Comparison of ENCODE assay signal across 8 mouse cellular contexts in the genomic region with DNA sequence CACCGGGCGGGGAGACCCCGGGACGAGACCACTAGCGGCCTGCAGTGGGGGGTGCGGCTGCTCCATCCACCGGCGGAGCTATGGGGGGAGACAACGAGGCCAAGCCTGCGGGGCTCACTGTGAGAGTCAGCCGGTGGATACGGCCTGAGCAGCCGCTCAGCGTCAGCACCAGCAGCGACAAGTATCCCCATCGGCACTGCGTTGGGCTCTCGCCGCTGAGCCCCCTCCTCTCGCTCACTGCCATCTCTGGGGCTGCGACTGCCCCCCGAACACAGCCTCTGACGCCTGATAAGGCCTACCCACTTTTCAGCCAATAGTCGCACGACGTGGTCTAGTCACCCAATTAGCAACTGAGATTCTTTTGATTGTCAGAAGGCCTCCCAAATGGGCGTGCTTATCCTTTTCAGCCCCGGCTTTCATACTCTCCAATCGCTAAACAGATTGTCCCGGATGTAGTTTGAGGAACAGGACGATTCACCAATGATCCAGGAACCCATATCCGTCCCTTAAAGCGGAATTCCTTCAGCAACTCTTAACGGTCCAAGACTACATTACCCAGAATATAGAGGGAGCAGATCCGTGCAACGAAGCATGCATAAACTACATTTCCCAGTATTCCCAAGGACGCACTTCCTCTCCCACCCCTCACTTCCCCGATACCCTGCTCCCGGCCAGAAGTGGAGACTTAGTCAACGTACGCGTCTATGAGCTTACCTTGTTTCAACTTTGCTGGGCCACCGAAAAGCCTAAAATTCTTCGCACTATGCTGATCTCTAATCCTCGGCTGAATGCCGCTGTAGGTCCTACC. TPM values are rescaled to one million over a fixed set of nuclear protein-coding genes. Genes with fewer than 3 reads are reported as not detected.
A peak's percentile ranks its signal among the peaks of the same experiment; 100 is the strongest.
DNase-seq lines count a peak whose midpoint lies in the region; ATAC-seq and TF ChIP-seq lines count a peak whose summit lies in the region.

No protein-coding gene starts in this region.

- no peak for TF ChIP-seq POLR2A in bone marrow macrophage, adult 2 months (IDR thresholded peaks at IDR 0.05; ENCODE audit: borderline replicate concordance, low read depth, low read length)
- peak; percentile 80 for TF ChIP-seq POLR2A in embryonic fibroblast, embryonic 13.5 days (IDR thresholded peaks at IDR 0.05; ENCODE audit: low read depth, low read length)

- H3K9me3 ChIP-seq in kidney, embryonic 14.5 days (ENCODE audit: control insufficient read depth, low read length) = no peaks in the 10 kb centered on the region
- H3K9me3 ChIP-seq in limb, embryonic 15.5 days = no peaks in the 10 kb centered on the region

- peak overlapping the region; percentile 64 for H3K27ac ChIP-seq in bone marrow macrophage, adult 2 months (ENCODE audit: insufficient read depth, low read depth, low read length)
- H3K27ac ChIP-seq in embryonic fibroblast, embryonic 13.5 days (ENCODE audit: insufficient read depth, low read length) = peak overlapping the region; percentile 78
- H3K27ac ChIP-seq in kidney, embryonic 14.5 days (ENCODE audit: low read depth, low read length) = peak overlapping the region; percentile 86; the same call in 1 of the 2 replicates
- peak overlapping the region; percentile 98 for H3K27ac ChIP-seq in limb, embryonic 15.5 days

- peak overlapping the region; percentile 78 for H3K9ac ChIP-seq in kidney, embryonic 14.5 days (ENCODE audit: low read depth, low read length)
- H3K9ac ChIP-seq in limb, embryonic 15.5 days = peak overlapping the region; percentile 68

- H3K36me3 ChIP-seq in kidney, embryonic 14.5 days (ENCODE audit: control insufficient read depth, insufficient read depth, low read length) = peaks cover 13% of the 10 kb centered on the region; the same call in 1 of the 2 replicates
- peaks cover 21% of the 10 kb centered on the region for H3K36me3 ChIP-seq in limb, embryonic 15.5 days

- no peaks in the 10 kb centered on the region for H3K27me3 ChIP-seq in kidney, embryonic 14.5 days (ENCODE audit: control insufficient read depth, insufficient read depth, low read length)
- H3K27me3 ChIP-seq in limb, embryonic 15.5 days = no peaks in the 10 kb centered on the region

- no peak for TF ChIP-seq CTCF in bone marrow macrophage, adult 2 months (IDR thresholded peaks at IDR 0.05; ENCODE audit: low read depth, low read length)
- no peak for TF ChIP-seq CTCF in embryonic fibroblast, embryonic 13.5 days (IDR thresholded peaks at IDR 0.05; ENCODE audit: borderline replicate concordance, insufficient read depth, low read length)

- 0% methylated on average over 46 of the region's 46 CpGs for WGBS in kidney, embryonic 14.5 days
- WGBS in limb, embryonic 15.5 days = under 1% methylated on average over 46 of the region's 46 CpGs

- peak overlapping the region; percentile 77 for H3K4me3 ChIP-seq in bone marrow macrophage, adult 2 months (ENCODE audit: insufficient read depth, low read length)
- peak overlapping the region; percentile 76 for H3K4me3 ChIP-seq in embryonic fibroblast, embryonic 13.5 days (ENCODE audit: insufficient read depth, low read length)
- peak overlapping the region; percentile 73 for H3K4me3 ChIP-seq in kidney, embryonic 14.5 days (ENCODE audit: low read length)
- peak overlapping the region; percentile 80 for H3K4me3 ChIP-seq in limb, embryonic 15.5 days

- DNase-seq in A20 (ENCODE audit: low read depth, low spot score) = peak; percentile 99
- peak; percentile 99 to 100 for DNase-seq in heart, adult 9 months (ENCODE audit: low spot score in 2 of 2)
- peak; percentile 81 to 90 for DNase-seq in monocyte, adult 2 months (ENCODE audit: low read depth in 1 of 2, low spot score in 2 of 2)
- peak; percentile 94 to 96 for DNase-seq in spleen, postnatal 36 days (ENCODE audit: low spot score in 2 of 2)

- peak overlapping the region; percentile 89 for H3K4me2 ChIP-seq in kidney, embryonic 14.5 days (replicated peaks; ENCODE audit: low read depth, low read length)
- peak overlapping the region; percentile 92 for H3K4me2 ChIP-seq in limb, embryonic 15.5 days

- ATAC-seq in kidney, embryonic 14.5 days (ENCODE audit: low FRiP score, low TSS enrichment) = peak; percentile 91
- peak; percentile 93 for ATAC-seq in limb, embryonic 15.5 days (ENCODE audit: insufficient number of reproducible peaks, low FRiP score, low TSS enrichment, low read depth)

- H3K4me1 ChIP-seq in bone marrow macrophage, adult 2 months (ENCODE audit: control insufficient read depth, insufficient read depth, low read length) = peaks cover 15% of the 10 kb centered on the region
- H3K4me1 ChIP-seq in embryonic fibroblast, embryonic 13.5 days (ENCODE audit: control insufficient read depth, insufficient read depth, low read length) = peaks cover 5% of the 10 kb centered on the region; the same call in 1 of the 2 replicates
- peaks cover 21% of the 10 kb centered on the region; the same call in 1 of the 2 replicates for H3K4me1 ChIP-seq in kidney, embryonic 14.5 days (ENCODE audit: control insufficient read depth, insufficient read depth, low read length)
- H3K4me1 ChIP-seq in limb, embryonic 15.5 days = peaks cover 32% of the 10 kb centered on the region

RNA-seq across cellular contexts. Expression of a gene that starts 0.6 kb away (rescaled TPM):
- 60.4 and 60.7 TPM in 2 replicates for polyA plus RNA-seq in bone marrow macrophage, adult 2 months (2012; ENCODE audit: insufficient read depth, insufficient read length, missing spikeins)
- 33.5 and 33.9 TPM in 2 replicates for polyA plus RNA-seq in embryonic fibroblast, embryonic 13.5 days (2011; ENCODE audit: insufficient read length, low read depth, missing spikeins)
- 32.8 and 36.8 TPM in 2 replicates for polyA plus RNA-seq in kidney, embryonic 14.5 days (2014; fragmentation: Nextera tagmentation; extraction: Ambion mirVana)
- polyA plus RNA-seq in limb, embryonic 15.5 days (2015; fragmentation: Nextera tagmentation; extraction: Ambion mirVana) = 43.6 and 45.5 TPM in 2 replicates

RNA-seq across cellular contexts. Expression of a gene that starts 1.7 kb away (rescaled TPM):
- polyA plus RNA-seq in bone marrow macrophage, adult 2 months (2012; ENCODE audit: insufficient read depth, insufficient read length, missing spikeins) = 24.6 and 26.6 TPM in 2 replicates
- polyA plus RNA-seq in embryonic fibroblast, embryonic 13.5 days (2011; ENCODE audit: insufficient read length, low read depth, missing spikeins) = 58.8 and 61.3 TPM in 2 replicates
- 29.7 and 37.1 TPM in 2 replicates for polyA plus RNA-seq in kidney, embryonic 14.5 days (2014; fragmentation: Nextera tagmentation; extraction: Ambion mirVana)
- polyA plus RNA-seq in limb, embryonic 15.5 days (2015; fragmentation: Nextera tagmentation; extraction: Ambion mirVana) = 40.6 and 44.5 TPM in 2 replicates

RNA-seq across cellular contexts. Expression of a gene that starts 19.7 kb away (rescaled TPM):
- polyA plus RNA-seq in bone marrow macrophage, adult 2 months (2012; ENCODE audit: insufficient read depth, insufficient read length, missing spikeins) = 89.2 and 101 TPM in 2 replicates
- 3.9 TPM in 2 replicates for polyA plus RNA-seq in embryonic fibroblast, embryonic 13.5 days (2011; ENCODE audit: insufficient read length, low read depth, missing spikeins)
- 0.19 and 1.2 TPM in 2 replicates for polyA plus RNA-seq in kidney, embryonic 14.5 days (2014; fragmentation: Nextera tagmentation; extraction: Ambion mirVana)
- 1.5 and 1.8 TPM in 2 replicates for polyA plus RNA-seq in limb, embryonic 15.5 days (2015; fragmentation: Nextera tagmentation; extraction: Ambion mirVana)

RNA-seq across cellular contexts. Expression of a gene that starts 31.3 kb away (rescaled TPM):
- polyA plus RNA-seq in bone marrow macrophage, adult 2 months (2012; ENCODE audit: insufficient read depth, insufficient read length, missing spikeins) = 128 and 138 TPM in 2 replicates
- polyA plus RNA-seq in embryonic fibroblast, embryonic 13.5 days (2011; ENCODE audit: insufficient read length, low read depth, missing spikeins) = 0.79 TPM in 1 of 2 replicates, not detected in the other
- polyA plus RNA-seq in kidney, embryonic 14.5 days (2014; fragmentation: Nextera tagmentation; extraction: Ambion mirVana) = 1.3 and 1.7 TPM in 2 replicates
- polyA plus RNA-seq in limb, embryonic 15.5 days (2015; fragmentation: Nextera tagmentation; extraction: Ambion mirVana) = 4.1 and 4.4 TPM in 2 replicates

RNA-seq across cellular contexts. Expression of a gene that starts 53.6 kb away (rescaled TPM):
- 3.5 and 3.8 TPM in 2 replicates for polyA plus RNA-seq in bone marrow macrophage, adult 2 months (2012; ENCODE audit: insufficient read depth, insufficient read length, missing spikeins)
- not detected in 2 replicates for polyA plus RNA-seq in embryonic fibroblast, embryonic 13.5 days (2011; ENCODE audit: insufficient read length, low read depth, missing spikeins)
- polyA plus RNA-seq in kidney, embryonic 14.5 days (2014; fragmentation: Nextera tagmentation; extraction: Ambion mirVana) = not detected in 2 replicates
- 0.08 and 0.15 TPM in 2 replicates for polyA plus RNA-seq in limb, embryonic 15.5 days (2015; fragmentation: Nextera tagmentation; extraction: Ambion mirVana)

Comparison
In these comparisons a context has a peak if more than half of its experiments do, and no peak if none do; other contexts are left out.
1. Peak in every context shown above with its lines: DNase-seq, ATAC-seq, H3K4me3 ChIP-seq and H3K27ac ChIP-seq.
2. RNA of a gene that starts 19.7 kb away (polyA plus RNA-seq): 89.2 to 101 TPM in bone marrow macrophage, adult 2 months; 3.9 TPM in embryonic fibroblast, embryonic 13.5 days, 1.5 to 1.8 TPM in limb, embryonic 15.5 days and 0.19 to 1.2 TPM in kidney, embryonic 14.5 days; every median in the first group is over 10 times any median in the second.